Mouse (Mus musculus): ENCODE data around the gene Frrs1.

- TF ChIP-seq CTCF (IDR thresholded peaks at IDR 0.05; ENCODE audit: borderline replicate concordance, control insufficient read depth, extremely low read depth, insufficient read depth, low read length, poor library complexity) = no peak
- no peak for TF ChIP-seq POLR2A (IDR thresholded peaks at IDR 0.05; ENCODE audit: control insufficient read depth, extremely low read depth, insufficient read depth, low read length, poor library complexity)
Observed at GRCm38 (mm10) chr3:116889358-116889757, 30.1 kb downstream of the Frrs1 start.
